Mouse (Mus musculus) embryonic facial prominence, embryonic 10.5 days (tissue): ENCODE data around the gene Nr5a2. TPM values are rescaled to one million over a fixed set of nuclear protein-coding genes. Genes with fewer than 3 reads are reported as not detected.

Source experiments
- DNase-seq: peaks from one replicate; pipeline ENCODE4 v3.0.0-alpha.2; 2017; ENCODE audit warnings: low spot score
- H3K27ac ChIP-seq: fragments of 300-500 bp; sonication (generic); replicated peaks from 2 replicates; pipeline ENCODE4 v1.5.1; 2016; ENCODE audit warnings: mild to moderate bottlenecking
- H3K27me3 ChIP-seq: fragments of 300-500 bp; sonication (generic); replicated peaks from 2 replicates; pipeline ENCODE4 v1.6.1; 2016; ENCODE audit warnings: low read depth, mild to moderate bottlenecking; ENCODE audit not compliant: poor library complexity, severe bottlenecking
- H3K36me3 ChIP-seq: fragments of 300-500 bp; sonication (generic); replicated peaks from 2 replicates; pipeline ENCODE4 v1.6.1; 2016; ENCODE audit warnings: mild to moderate bottlenecking, moderate library complexity
- H3K4me1 ChIP-seq: fragments of 300-500 bp; sonication (generic); 2 replicates; pipeline ENCODE4 v1.6.1; 2016
- H3K4me3 ChIP-seq: fragments of 300-500 bp; sonication (generic); 2 replicates; pipeline ENCODE4 v1.5.1; 2016; ENCODE audit warnings: mild to moderate bottlenecking, moderate library complexity
- H3K9me3 ChIP-seq: fragments of 300-500 bp; sonication (generic); 2 replicates; pipeline ENCODE4 v1.6.1; 2016; ENCODE audit warnings: mild to moderate bottlenecking
- WGBS: fragments of 180-500 bp; shearing (Covaris S2); methylation state at CpG from one replicate; pipeline ENCODE4 v1.1.7; 2016; 5-methylcytosine and 5-hydroxymethylcytosine counted together
- polyA plus RNA-seq: library from polyadenylated mRNA; unstranded; fragments of >200 nt; fragmentation: Nextera tagmentation; extraction: Ambion mirVana; gene quantifications from 2 replicates; pipeline ENCODE4 v1.2.1, GENCODE M21; 2016

The Nr5a2 gene
- polyA plus RNA-seq, 1 experiment from 2014 or later, result 1.3 TPM

GRCm38 (mm10) chr1:136920089-136920488 is 40.2 kb downstream of the Nr5a2 start:
- H3K9me3 ChIP-seq, result no peaks in the 10 kb centered on the region
- DNase-seq, result no peak
- no peak overlapping the region for H3K4me3 ChIP-seq
- H3K27me3 ChIP-seq, result no peaks in the 10 kb centered on the region
- H3K4me1 ChIP-seq, result 0 out of 2 replicates have a peak, but pooled peaks cover under 1% of the 10 kb centered on the region
- 83% methylated on average over 4 of the region's 4 CpGs for WGBS
- H3K36me3 ChIP-seq, result no peaks in the 10 kb centered on the region
- H3K27ac ChIP-seq, result no peak overlapping the region

- whole genome bisulfite sequencing, result 73% methylated on average over 9 of the region's 9 CpGs
- DNase-seq, result no peak
- no peaks in the 10 kb centered on the region for H3K9me3 ChIP-seq
- H3K27me3 ChIP-seq, result 0 out of 2 replicates have a peak, but pooled peaks cover 1% of the 10 kb centered on the region
- H3K4me3 ChIP-seq, result no peak overlapping the region
- no peak overlapping the region for H3K27ac ChIP-seq
- no peaks in the 10 kb centered on the region for H3K36me3 ChIP-seq
- no peaks in the 10 kb centered on the region for H3K4me1 ChIP-seq
These were observed 41.5 kb downstream of the Nr5a2 start for GRCm38 (mm10) chr1:136918791-136919190.

GRCm38 (mm10) chr1:136915438-136915837 is 44.8 kb downstream of the Nr5a2 start:
- no peaks in the 10 kb centered on the region for H3K9me3 ChIP-seq
- no peak overlapping the region for H3K4me3 ChIP-seq
- 71% methylated on average over 11 of the region's 11 CpGs for WGBS
- H3K36me3 ChIP-seq, result no peaks in the 10 kb centered on the region
- no peak overlapping the region for H3K27ac ChIP-seq
- no peak for DNase-seq
- H3K4me1 ChIP-seq, result no peaks in the 10 kb centered on the region
- H3K27me3 ChIP-seq, result 0 out of 2 replicates have a peak, but pooled peaks cover 3% of the 10 kb centered on the region

GRCm38 (mm10) chr1:136911996-136912395 is 48.3 kb downstream of the Nr5a2 start:
- DNase-seq, result no peak
- Histone ChIP-seq H3K27ac (no peak overlapping the region), H3K9me3 (no peaks in the 10 kb centered on the region), H3K4me3 (no peak overlapping the region), H3K36me3 (no peaks in the 10 kb centered on the region), H3K27me3 (0 out of 2 replicates have a peak, but pooled peaks cover 3% of the 10 kb centered on the region), H3K4me1 (no peaks in the 10 kb centered on the region)
- WGBS, result 87% methylated on average over 10 of the region's 10 CpGs

- Histone ChIP-seq H3K9me3 (no peaks in the 10 kb centered on the region), H3K4me1 (no peaks in the 10 kb centered on the region), H3K36me3 (no peaks in the 10 kb centered on the region), H3K27me3 (0 out of 2 replicates have a peak, but pooled peaks cover 3% of the 10 kb centered on the region), H3K27ac (no peak overlapping the region), H3K4me3 (no peak overlapping the region)
- WGBS, result 87% methylated on average over 2 of the region's 2 CpGs
- no peak for DNase-seq
These were observed 48.7 kb downstream of the Nr5a2 start for GRCm38 (mm10) chr1:136911594-136911860.

GRCm38 (mm10) chr1:136910741-136911593 is 49.3 kb downstream of the Nr5a2 start:
- DNase-seq, result no peak
- Histone ChIP-seq H3K9me3 (no peaks in the 10 kb centered on the region), H3K4me1 (no peaks in the 10 kb centered on the region), H3K36me3 (no peaks in the 10 kb centered on the region), H3K4me3 (no peak overlapping the region), H3K27ac (no peak overlapping the region), H3K27me3 (0 out of 2 replicates have a peak, but pooled peaks cover 3% of the 10 kb centered on the region)
- 89% methylated on average over 12 of the region's 12 CpGs for WGBS

GRCm38 (mm10) chr1:136910144-136910543 is 50.1 kb downstream of the Nr5a2 start:
- Histone ChIP-seq H3K4me1 (no peaks in the 10 kb centered on the region), H3K27ac (no peak overlapping the region), H3K9me3 (no peaks in the 10 kb centered on the region), H3K36me3 (no peaks in the 10 kb centered on the region), H3K4me3 (no peak overlapping the region), H3K27me3 (0 out of 2 replicates have a peak, but pooled peaks cover 3% of the 10 kb centered on the region)
- no peak for DNase-seq
- 76% methylated on average over 12 of the region's 12 CpGs for WGBS

- Histone ChIP-seq H3K4me1 (no peaks in the 10 kb centered on the region), H3K27ac (no peak overlapping the region), H3K9me3 (no peaks in the 10 kb centered on the region), H3K27me3 (0 out of 2 replicates have a peak, but pooled peaks cover 3% of the 10 kb centered on the region), H3K36me3 (no peaks in the 10 kb centered on the region), H3K4me3 (no peak overlapping the region)
- 72% methylated on average over 6 of the region's 6 CpGs for WGBS
- no peak for DNase-seq
These were observed 50.7 kb downstream of the Nr5a2 start for GRCm38 (mm10) chr1:136909494-136910037.

- DNase-seq, result no peak
- Histone ChIP-seq H3K27ac (no peak overlapping the region), H3K9me3 (no peaks in the 10 kb centered on the region), H3K36me3 (no peaks in the 10 kb centered on the region), H3K4me3 (no peak overlapping the region), H3K27me3 (no peaks in the 10 kb centered on the region), H3K4me1 (no peaks in the 10 kb centered on the region)
- 91% methylated on average over 4 of the region's 4 CpGs for whole genome bisulfite sequencing
These were observed 62.1 kb downstream of the Nr5a2 start for GRCm38 (mm10) chr1:136898130-136898529.

- no peak overlapping the region for H3K27ac ChIP-seq
- WGBS, result 88% methylated on average over 6 of the region's 6 CpGs
- H3K9me3 ChIP-seq, result no peaks in the 10 kb centered on the region
- H3K4me1 ChIP-seq, result no peaks in the 10 kb centered on the region
- DNase-seq, result no peak
- H3K4me3 ChIP-seq, result no peak overlapping the region
- no peaks in the 10 kb centered on the region for H3K27me3 ChIP-seq
- H3K36me3 ChIP-seq, result no peaks in the 10 kb centered on the region
These were observed 63.9 kb downstream of the Nr5a2 start for GRCm38 (mm10) chr1:136896351-136896750.

GRCm38 (mm10) chr1:136895877-136896276 is 64.4 kb downstream of the Nr5a2 start:
- H3K4me1 ChIP-seq, result no peaks in the 10 kb centered on the region
- no peaks in the 10 kb centered on the region for H3K27me3 ChIP-seq
- no peaks in the 10 kb centered on the region for H3K36me3 ChIP-seq
- no peak overlapping the region for H3K4me3 ChIP-seq
- no peaks in the 10 kb centered on the region for H3K9me3 ChIP-seq
- no peak overlapping the region for H3K27ac ChIP-seq
- WGBS, result 91% methylated on average over 8 of the region's 8 CpGs
- DNase-seq, result no peak

GRCm38 (mm10) chr1:136894753-136895152 is 65.5 kb downstream of the Nr5a2 start:
- H3K4me3 ChIP-seq, result no peak overlapping the region
- 74% methylated on average over 2 of the region's 2 CpGs for WGBS
- no peaks in the 10 kb centered on the region for H3K9me3 ChIP-seq
- no peaks in the 10 kb centered on the region for H3K36me3 ChIP-seq
- no peak for DNase-seq
- H3K27ac ChIP-seq, result no peak overlapping the region
- H3K4me1 ChIP-seq, result no peaks in the 10 kb centered on the region
- H3K27me3 ChIP-seq, result no peaks in the 10 kb centered on the region

GRCm38 (mm10) chr1:136893162-136893561 is 67.1 kb downstream of the Nr5a2 start:
- DNase-seq, result no peak
- Histone ChIP-seq H3K36me3 (no peaks in the 10 kb centered on the region), H3K9me3 (no peaks in the 10 kb centered on the region), H3K4me3 (no peak overlapping the region), H3K27me3 (no peaks in the 10 kb centered on the region), H3K4me1 (peaks cover 4% of the 10 kb centered on the region), H3K27ac (no peak overlapping the region)
- WGBS, result 94% methylated on average over 6 of the region's 6 CpGs
